Mouse (Mus musculus) small intestine, adult 10 weeks (tissue): ENCODE measurements around the gene 4930503B20Rik. TPM values are rescaled to one million over a fixed set of nuclear protein-coding genes. Genes with fewer than 3 reads are reported as not detected.

Source experiments
- polyA plus RNA-seq: library from polyadenylated mRNA; stranded (reverse); fragments of 350-450 nt; fragmentation: Illumina TruSeq; extraction: RNeasy Lipid Tissue Mini Kit (QIAGEN cat#74804); gene quantifications from one replicate; pipeline ENCODE4 v1.2.3, GENCODE M21; 2014; ENCODE audit warnings: low replicate concordance

Gene 4930503B20Rik
- polyA plus RNA-seq: not detected

GRCm38 (mm10) chr3:146651217-146651616 lies at the start of gene 4930503B20Rik:
TSS of gene 4930503B20Rik (minus strand) at chr3:146651317.

GRCm38 (mm10) chr3:146684811-146685675 lies 33.9 kb upstream of the 4930503B20Rik start, which contains the start of gene Samd13:
TSS of gene Samd13 (minus strand) at chr3:146685592.

GRCm38 (mm10) chr3:146615496-146615895 lies 35.6 kb downstream of the 4930503B20Rik start, which contains the start of gene Dnase2b:
TSS of gene Dnase2b (minus strand) at chr3:146615596.

Other genes starting within 250 kb of the 4930503B20Rik start
- gene Ssx2ip, start 246.7 kb downstream of the 4930503B20Rik start, polyA plus RNA-seq: 76.1 TPM
- 10.9 TPM for gene Ctbs, start 201.5 kb downstream of the 4930503B20Rik start, polyA plus RNA-seq
- gene Spata1, start 151.6 kb downstream of the 4930503B20Rik start, polyA plus RNA-seq: 8.4 TPM
- gene Gng5, start 151.5 kb downstream of the 4930503B20Rik start, polyA plus RNA-seq: 1,391 TPM
- gene Rpf1, start 129.9 kb downstream of the 4930503B20Rik start, polyA plus RNA-seq: 133 TPM
- gene Uox, start 80.9 kb downstream of the 4930503B20Rik start, polyA plus RNA-seq: 0.71 TPM
- gene Dnase2b, start 35.7 kb downstream of the 4930503B20Rik start, polyA plus RNA-seq: not detected
- gene Samd13, start 34.3 kb upstream of the 4930503B20Rik start, polyA plus RNA-seq: not detected
- 37.7 TPM for gene Prkacb, start 161.7 kb upstream of the 4930503B20Rik start, polyA plus RNA-seq
- gene Ttll7, start 201.1 kb upstream of the 4930503B20Rik start, polyA plus RNA-seq: 9.0 TPM